Mouse (Mus musculus) layer of hippocampus, adult 11-12 months (tissue): ENCODE results near the gene Slc17a4.

Experiments used
- DNase-seq: peaks from one replicate; pipeline ENCODE4 v3.0.0; 2022; ENCODE audit warnings: low spot score

The Slc17a4 gene

GRCm38 (mm10) chr13:23892592-23893268 is 22.1 kb downstream of the Slc17a4 start:
- no peak for DNase-seq

GRCm38 (mm10) chr13:23889011-23889605 is 25.7 kb downstream of the Slc17a4 start:
- no peak for DNase-seq

DNA sequence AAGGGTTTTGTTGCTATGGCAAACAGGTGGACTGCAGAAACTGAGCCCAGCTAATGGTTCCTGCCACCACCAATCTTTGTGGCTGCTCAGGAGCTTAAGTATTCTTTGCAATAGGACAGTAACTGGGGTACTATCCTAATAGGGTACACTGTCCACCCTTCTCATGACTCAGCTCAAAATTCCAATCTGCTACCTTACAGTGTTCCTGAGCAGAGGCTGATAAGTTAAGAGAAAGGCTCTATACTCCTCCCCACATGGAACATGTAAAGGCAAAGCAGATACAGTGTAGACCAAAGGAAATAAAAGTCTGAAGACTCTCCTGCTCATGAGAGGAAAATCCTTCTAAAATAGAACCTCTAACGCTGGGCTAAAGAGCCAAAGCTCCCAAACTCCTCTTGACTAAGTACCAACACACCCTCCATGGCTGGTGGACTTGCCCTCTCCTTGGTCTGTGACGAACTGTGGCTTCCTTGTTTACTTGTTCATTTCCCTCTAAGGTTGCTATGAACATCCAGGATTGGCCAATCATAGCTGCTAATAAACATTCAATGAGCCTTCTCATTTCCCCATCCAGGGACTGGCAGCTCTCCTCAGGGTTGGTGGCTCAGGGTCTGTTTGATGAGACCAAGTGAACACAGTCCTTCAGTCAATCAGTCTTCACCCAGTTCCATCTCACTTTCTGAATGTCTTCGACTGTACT is 27.6 kb downstream of the Slc17a4 start:
- no peak for DNase-seq

DNA sequence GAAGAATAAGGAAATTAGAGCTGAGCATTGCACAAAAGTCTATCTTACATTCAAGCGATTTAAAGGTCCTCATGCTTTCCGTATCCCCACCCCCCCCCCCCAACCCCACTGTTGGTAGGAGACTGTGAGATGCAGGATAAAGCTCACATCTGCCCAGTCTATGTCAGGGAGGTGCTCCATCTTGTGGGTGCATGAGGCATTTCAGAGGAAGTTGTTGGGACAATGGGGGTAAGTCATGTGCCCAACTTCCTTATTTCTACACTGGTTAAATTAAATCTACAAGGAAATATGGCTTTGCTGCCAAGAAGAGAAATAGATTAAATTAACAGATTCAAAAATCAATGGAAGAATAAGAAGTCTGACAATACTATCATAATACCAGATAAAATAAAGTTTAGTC is 29.3 kb downstream of the Slc17a4 start:
- DNase-seq: no peak

DNA sequence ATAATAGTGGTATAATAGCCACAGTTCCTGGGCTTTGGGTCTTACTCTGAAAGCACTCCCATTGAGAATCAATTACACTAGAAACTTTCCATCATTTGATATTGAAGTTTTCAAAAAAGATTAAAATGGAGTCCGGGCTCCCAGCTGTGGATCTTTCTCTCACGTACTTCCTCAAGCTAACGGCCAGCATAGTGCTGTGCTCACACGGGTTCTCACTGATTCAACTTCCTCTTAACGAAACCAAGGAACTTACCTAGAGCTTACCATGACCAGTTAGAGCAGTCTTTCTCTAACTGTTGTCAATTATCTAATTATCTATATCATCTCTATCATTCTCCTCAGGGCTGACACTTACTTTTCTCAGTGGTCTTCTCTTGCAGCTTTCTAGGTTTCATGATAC is 35.2 kb downstream of the Slc17a4 start:
- DNase-seq: no peak

DNA sequence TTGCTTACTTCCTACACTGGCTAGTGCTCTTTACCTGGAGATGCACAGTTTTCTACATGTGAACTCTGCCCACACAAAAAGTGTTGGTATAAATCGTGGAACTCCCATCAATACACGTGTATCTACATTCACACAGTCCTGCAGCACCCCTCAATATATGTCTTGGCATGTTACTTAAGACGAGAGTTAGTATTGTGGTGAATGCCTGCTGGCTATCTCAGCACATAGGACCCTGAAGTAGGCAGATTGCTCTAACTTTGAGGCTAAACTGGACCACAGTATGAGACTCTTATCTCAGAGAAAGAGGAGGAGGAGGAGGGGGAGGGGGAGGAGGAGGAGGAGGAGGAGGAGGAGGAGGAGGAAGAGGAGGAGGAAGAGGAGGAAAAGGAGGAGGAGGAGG is 35.7 kb downstream of the Slc17a4 start:
- no peak for DNase-seq

- DNase-seq: no peak
Observed at GRCm38 (mm10) chr13:23873141-23873540, 41.7 kb downstream of the Slc17a4 start.

- no peak for DNase-seq
Observed at GRCm38 (mm10) chr13:23869996-23870395, 44.8 kb downstream of the Slc17a4 start.

DNA sequence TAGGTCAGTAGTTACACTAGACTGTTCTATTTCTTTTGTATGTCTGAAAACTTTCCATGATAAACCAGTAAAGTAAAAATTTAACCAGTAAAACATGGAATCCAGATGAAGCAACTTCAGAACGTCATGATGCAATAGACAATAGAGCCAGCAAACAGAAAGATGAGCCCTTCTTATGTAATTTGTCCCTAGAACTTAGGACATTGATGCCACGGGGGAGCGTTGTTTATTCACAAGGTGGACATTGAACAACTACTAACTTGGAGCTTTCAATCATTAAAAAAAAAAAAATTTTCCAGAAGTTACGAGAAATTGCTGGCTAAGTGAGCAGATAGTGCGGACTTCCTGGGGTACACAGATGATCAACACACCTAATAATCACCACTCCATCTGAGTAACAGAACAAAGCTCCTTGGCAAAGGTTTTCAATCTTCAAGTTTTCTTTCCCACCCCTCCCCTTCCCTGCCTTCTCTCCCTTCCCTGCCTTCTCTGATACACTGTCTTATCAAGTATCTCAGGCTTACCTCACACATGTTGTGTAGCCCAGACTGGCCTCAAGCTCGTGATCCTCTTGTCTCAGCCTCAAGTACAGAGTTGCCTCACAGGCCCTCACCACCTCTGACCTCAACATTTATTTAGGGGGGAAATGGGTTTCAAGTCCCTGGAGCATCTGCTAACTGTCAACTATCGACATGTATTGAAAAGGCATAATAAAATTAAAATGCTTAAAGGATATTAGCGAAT is 45.8 kb downstream of the Slc17a4 start:
- no peak for DNase-seq

GRCm38 (mm10) chr13:23867405-23867804 is 47.4 kb downstream of the Slc17a4 start, which contains the start of gene Slc17a1:
Gene Slc17a1, plus strand, starts transcription at chr13:23867750.
- DNase-seq: no peak

DNA sequence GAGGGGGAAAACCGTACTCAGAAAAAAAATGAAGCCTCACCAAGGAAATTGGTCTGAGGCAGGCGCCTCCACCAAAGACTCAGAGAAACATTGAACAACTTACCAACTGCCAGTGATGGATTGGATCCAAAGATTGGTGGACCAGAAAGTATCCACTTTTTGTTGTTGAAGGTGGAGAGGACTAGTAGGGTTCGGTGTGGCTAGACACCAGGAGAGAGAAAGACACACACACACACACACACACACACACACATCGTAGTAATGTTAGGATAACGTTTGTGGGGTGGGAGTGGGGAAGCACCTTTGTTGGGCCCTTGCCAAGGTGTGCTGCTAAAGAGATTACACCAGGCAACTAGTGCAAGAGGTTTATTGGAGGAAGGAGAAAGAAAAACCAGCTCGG is 47.8 kb downstream of the Slc17a4 start:
- no peak for DNase-seq

DNA sequence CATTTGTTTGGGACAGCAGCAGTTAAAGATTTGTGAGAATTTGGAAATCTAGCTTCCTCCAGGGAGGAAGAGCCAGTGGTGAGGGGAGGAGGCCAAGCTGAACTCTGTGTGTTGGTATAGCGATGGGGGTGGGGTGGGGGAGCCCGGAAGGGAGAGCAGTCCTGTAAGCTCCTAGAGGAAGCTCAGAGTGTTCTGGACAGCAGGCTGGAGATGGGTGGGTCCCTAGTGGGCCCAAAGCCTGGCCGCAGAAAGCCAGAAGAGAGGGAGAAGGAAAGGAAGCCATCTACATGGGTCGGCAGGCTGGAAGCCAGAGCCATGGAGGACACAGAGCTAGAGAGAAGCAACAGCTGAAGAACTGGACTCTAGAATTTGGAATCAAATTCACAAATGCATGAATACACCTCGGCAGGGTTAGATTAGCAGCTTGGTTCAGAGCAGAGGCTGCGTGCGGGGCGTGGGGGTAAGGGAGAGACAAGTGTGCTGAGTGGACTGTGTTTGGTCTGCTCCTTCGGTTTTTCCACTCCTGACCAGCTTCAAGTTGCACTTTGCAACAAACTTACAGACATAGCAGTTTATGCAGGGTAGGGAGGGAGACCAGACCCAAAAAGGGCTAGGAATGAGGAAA is 48.6 kb downstream of the Slc17a4 start:
- no peak for DNase-seq

DNA sequence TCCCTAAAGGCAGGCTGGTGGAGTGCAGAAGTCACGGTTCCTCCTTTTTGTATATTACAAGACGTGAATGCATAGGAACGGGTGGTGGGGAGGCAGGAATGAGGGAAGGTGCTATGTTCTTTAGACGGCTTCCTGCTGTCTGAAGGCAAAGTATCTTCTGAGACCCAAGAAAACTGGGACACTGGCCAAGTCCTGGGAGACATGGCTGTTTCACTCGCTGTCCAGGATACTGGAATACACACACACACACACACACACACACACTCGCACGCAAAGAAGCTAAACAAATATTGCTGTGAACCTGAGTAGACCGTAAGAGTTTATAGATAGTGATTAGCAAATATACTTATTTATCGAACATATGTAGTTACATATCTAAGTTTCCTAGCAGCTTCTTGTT is 50.1 kb downstream of the Slc17a4 start:
- DNase-seq: no peak

GRCm38 (mm10) chr13:23861815-23862214 is 53.0 kb downstream of the Slc17a4 start:
- no peak for DNase-seq

DNA sequence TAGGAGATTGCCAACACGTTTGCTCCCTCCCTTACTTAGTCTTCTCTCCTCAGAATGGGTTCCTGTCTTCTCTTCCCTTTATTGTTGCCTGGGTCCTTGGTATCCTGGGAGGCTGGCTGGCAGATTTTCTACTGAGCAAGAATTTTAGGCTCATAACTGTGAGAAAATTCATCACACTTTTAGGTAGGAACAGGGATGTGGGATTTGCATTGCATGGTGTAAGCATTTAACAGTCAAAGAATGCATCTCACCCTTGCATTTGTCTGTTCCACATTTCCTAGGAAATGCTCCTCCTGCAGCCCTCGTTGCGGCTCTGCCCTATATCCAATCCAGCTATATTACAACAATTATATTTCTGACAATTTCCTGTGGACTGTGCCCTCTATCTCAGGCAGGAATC is 58.4 kb downstream of the Slc17a4 start:
- DNase-seq: no peak

- no peak for DNase-seq
Observed at GRCm38 (mm10) chr13:23849299-23849698, 65.5 kb downstream of the Slc17a4 start.
